ENCODE assay signal across 11 mouse cellular contexts in the genomic region with DNA sequence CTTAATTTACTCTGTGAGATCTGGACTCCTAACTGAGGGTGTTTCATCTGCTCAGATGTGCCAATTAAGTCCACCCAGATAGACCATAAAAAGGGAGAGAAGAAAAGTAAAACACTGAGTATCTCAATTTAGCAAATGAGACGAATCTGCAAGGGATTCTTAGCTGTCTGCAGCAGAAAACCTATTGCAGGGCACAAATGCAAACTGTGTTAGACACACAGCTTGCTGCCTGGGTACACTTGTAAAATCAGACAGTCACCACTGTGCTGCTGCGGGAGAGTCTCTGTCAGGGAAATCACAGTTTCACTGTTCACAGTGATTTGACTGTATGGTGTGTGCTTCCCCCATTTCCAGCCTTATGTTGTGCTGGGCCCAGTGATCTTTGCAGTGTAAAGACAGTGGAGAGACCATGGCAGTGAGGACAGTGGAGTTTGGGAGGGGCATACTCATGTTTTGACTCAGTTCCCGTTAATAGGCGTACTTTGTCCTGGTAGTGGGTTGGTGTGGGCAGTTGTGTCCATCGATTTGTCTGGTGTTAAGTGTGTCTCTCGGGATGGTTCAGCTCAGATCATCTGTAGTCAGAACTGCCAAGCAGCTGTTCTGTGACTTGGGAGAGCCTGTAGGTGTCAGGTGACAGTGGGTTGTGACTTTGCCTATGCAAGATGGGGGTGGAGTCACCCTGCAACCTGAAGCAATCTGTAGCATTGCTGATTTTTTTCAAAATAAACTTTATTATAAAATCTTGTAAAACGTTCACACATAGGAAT. TPM values are rescaled to one million over a fixed set of nuclear protein-coding genes. Genes with fewer than 3 reads are reported as not detected.
DNase-seq lines count a peak whose midpoint lies in the region; ATAC-seq and TF ChIP-seq lines count a peak whose summit lies in the region.
"Had no signal": no experiment of that assay in that cellular context is flagged by ENCODE, and none has a peak within 500 bp of the region (broad histone marks: within the 10 kb centered on the region; RNA-seq: fewer than 3 reads in every experiment).

No protein-coding gene starts in this region.

- H3K4me1 ChIP-seq in hindbrain, postnatal 0 days (ENCODE audit: insufficient read depth, low read length): peaks cover 6% of the 10 kb centered on the region; the same call in 1 of the 2 replicates
- peaks cover 17% of the 10 kb centered on the region for H3K4me1 ChIP-seq in hindbrain, embryonic 16.5 days (ENCODE audit: control insufficient read depth, insufficient read depth, low read depth, low read length)
- H3K4me1 ChIP-seq: stomach, embryonic 15.5 days had no signal

- no peak overlapping the region for H3K27ac ChIP-seq in hindbrain, postnatal 0 days
- no peak overlapping the region for H3K27ac ChIP-seq in hindbrain, embryonic 16.5 days (ENCODE audit: low read depth, low read length)
- H3K27ac ChIP-seq: stomach, embryonic 15.5 days had no signal

- no peak for DNase-seq in hindbrain, postnatal 0 days (ENCODE audit: low spot score)
- peak; percentile 30 for DNase-seq in 416B (ENCODE audit: low read depth)
- DNase-seq in brain, embryonic 14.5 days (ENCODE audit: low read depth): peak; percentile 34
- DNase-seq in gastrocnemius, postnatal 25 days: peak; percentile 39
- DNase-seq in cerebellum, postnatal 14 days: no peak
- DNase-seq in heart, postnatal 36 days: no peak
- DNase-seq: heart, adult 18-20 months; left cerebral cortex, postnatal 4 days; lung, postnatal 14 days had no signal

- no peak for TF ChIP-seq CTCF in hindbrain, postnatal 0 days (IDR thresholded peaks at IDR 0.05; ENCODE audit: low read depth)
- TF ChIP-seq CTCF in brain, embryonic 14.5 days (IDR thresholded peaks at IDR 0.05; ENCODE audit: borderline replicate concordance, extremely low read depth, insufficient read depth, insufficient read length): no peak

- TF ChIP-seq POLR2A in brain, embryonic 14.5 days (IDR thresholded peaks at IDR 0.05; ENCODE audit: borderline replicate concordance, extremely low read depth, insufficient read depth, insufficient read length, poor library complexity, severe bottlenecking): no peak

- ATAC-seq in hindbrain, postnatal 0 days: peak; percentile 18; the same call in 1 of the 2 replicates
- no peak for ATAC-seq in hindbrain, embryonic 16.5 days

- H3K9ac ChIP-seq in hindbrain, postnatal 0 days (replicated peaks; ENCODE audit: low read length): no peak overlapping the region
- H3K9ac ChIP-seq in hindbrain, embryonic 16.5 days (ENCODE audit: low read depth, low read length): no peak overlapping the region
- H3K9ac ChIP-seq: stomach, embryonic 15.5 days had no signal

- no peak overlapping the region for H3K4me2 ChIP-seq in hindbrain, postnatal 0 days (ENCODE audit: low read depth, low read length)
- H3K4me2 ChIP-seq in hindbrain, embryonic 16.5 days (ENCODE audit: low read length): no peak overlapping the region
- H3K4me2 ChIP-seq: stomach, embryonic 15.5 days had no signal

- no peaks in the 10 kb centered on the region for H3K9me3 ChIP-seq in hindbrain, postnatal 0 days (ENCODE audit: low read length)
- no peaks in the 10 kb centered on the region for H3K9me3 ChIP-seq in hindbrain, embryonic 16.5 days (ENCODE audit: control insufficient read depth, low read length)
- H3K9me3 ChIP-seq: stomach, embryonic 15.5 days had no signal

- intact Hi-C loops in heart, postnatal 36 days (cut with DNase I): loop anchor here (5.0 kb wide), 1 partner anchor 675 kb away; no protein-coding TSS in a partner anchor

- no peak overlapping the region for H3K4me3 ChIP-seq in hindbrain, postnatal 0 days (ENCODE audit: low read length)
- H3K4me3 ChIP-seq in hindbrain, embryonic 16.5 days (ENCODE audit: low read length): no peak overlapping the region
- H3K4me3 ChIP-seq: stomach, embryonic 15.5 days had no signal

- no peaks in the 10 kb centered on the region for H3K27me3 ChIP-seq in hindbrain, postnatal 0 days (ENCODE audit: insufficient read depth, low read length)
- no peaks in the 10 kb centered on the region for H3K27me3 ChIP-seq in hindbrain, embryonic 16.5 days (replicated peaks; ENCODE audit: control insufficient read depth, insufficient read depth, low read length)
- H3K27me3 ChIP-seq: stomach, embryonic 15.5 days had no signal

- H3K36me3 ChIP-seq in hindbrain, postnatal 0 days (ENCODE audit: insufficient read depth, low read length): no peaks in the 10 kb centered on the region
- no peaks in the 10 kb centered on the region for H3K36me3 ChIP-seq in hindbrain, embryonic 16.5 days (ENCODE audit: control insufficient read depth, insufficient read depth, low read length)

- 73% methylated on average over 7 of the region's 7 CpGs for WGBS in hindbrain, postnatal 0 days
- 68% methylated on average over 7 of the region's 7 CpGs for WGBS in hindbrain, embryonic 16.5 days

RNA-seq across cellular contexts. Expression of a gene that starts 19.2 kb away (rescaled TPM):
- total RNA-seq in hindbrain, postnatal 0 days (2014; rRNA removed): 10.3 and 12.2 TPM in 2 replicates
- 18.3 and 18.8 TPM in 2 replicates for polyA plus RNA-seq in hindbrain, postnatal 0 days (2015; fragmentation: Nextera tagmentation; extraction: Ambion mirVana)
- polyA plus RNA-seq in hindbrain, embryonic 16.5 days (2015; fragmentation: Nextera tagmentation; extraction: Ambion mirVana): 24.2 and 24.3 TPM in 2 replicates
- polyA plus RNA-seq in brain, embryonic 14.5 days (2012; rRNA removed): 15.1 and 15.9 TPM in 2 replicates
- total RNA-seq in gastrocnemius, postnatal 25 days (2021): 1 to 10 TPM; 3.8 to 4.0 TPM
- total RNA-seq in heart, postnatal 36 days (2021): 1 to 10 TPM; 3.4 to 4.5 TPM

Comparison
In these comparisons a context has a peak if more than half of its experiments do, and no peak if none do; other contexts are left out.
1. DNase-seq: peak in 416B (single experiment), brain, embryonic 14.5 days (single experiment) and gastrocnemius, postnatal 25 days (single experiment); none in hindbrain, postnatal 0 days (single experiment), cerebellum, postnatal 14 days (0 of 2) and heart, postnatal 36 days (0 of 2).